Mouse (Mus musculus): ENCODE measurements around the gene Csnk1g1. TPM values are rescaled to one million over a fixed set of nuclear protein-coding genes. Genes with fewer than 3 reads are reported as not detected.

Csnk1g1 gene
- polyA plus RNA-seq, 1 experiment from 2014 or later, result 26.0 TPM

DNA sequence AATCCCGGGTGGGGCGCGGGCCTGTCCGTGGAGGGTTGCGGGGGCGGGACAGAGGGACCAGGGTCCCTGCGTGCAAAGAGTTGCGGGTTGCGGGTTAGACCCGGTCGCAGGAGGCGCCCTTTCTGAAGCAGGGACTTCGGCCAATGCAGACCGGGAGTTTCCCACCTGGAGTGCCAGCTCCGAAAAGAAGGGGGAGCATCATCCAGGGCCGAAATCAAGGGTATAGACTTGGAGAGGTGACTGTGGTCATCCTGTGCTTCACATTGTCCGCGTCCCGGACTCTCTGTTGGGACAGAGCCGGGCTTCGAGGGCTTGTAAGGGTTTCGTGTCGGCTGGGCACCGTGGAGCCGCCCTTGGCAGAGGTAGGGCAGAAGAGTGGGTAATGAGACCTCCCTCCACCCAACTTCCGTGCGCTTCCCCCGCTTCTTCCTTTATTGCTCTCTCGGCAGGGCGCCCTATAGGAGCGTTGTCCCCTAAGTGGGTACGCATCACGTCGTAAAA, 627 bp downstream of the Csnk1g1 start:
- under 1% methylated on average over 34 of the region's 34 CpGs for WGBS
- no peaks in the 10 kb centered on the region for H3K36me3 ChIP-seq (ENCODE audit: control insufficient read depth, insufficient read depth, low read length)
- H3K4me3 ChIP-seq (ENCODE audit: low read depth, low read length), result peak overlapping the region; percentile 75
- H3K27me3 ChIP-seq (ENCODE audit: control insufficient read depth, insufficient read depth, low read length), result no peaks in the 10 kb centered on the region
- H3K27ac ChIP-seq (ENCODE audit: low read depth, low read length), result peak overlapping the region; percentile 73
- no peaks in the 10 kb centered on the region for H3K9me3 ChIP-seq (ENCODE audit: control insufficient read depth, low read length)
- DNase-seq (ENCODE audit: low spot score) (peak; percentile 62), ATAC-seq (ENCODE audit: low FRiP score) (peak; percentile 80)
- H3K4me2 ChIP-seq (replicated peaks; ENCODE audit: low read depth, low read length), result peak overlapping the region; percentile 74
- H3K4me1 ChIP-seq (replicated peaks; ENCODE audit: control insufficient read depth, insufficient read depth, low read length), result no peaks in the 10 kb centered on the region
- H3K9ac ChIP-seq (ENCODE audit: low read depth, low read length), result peak overlapping the region; percentile 72

DNA sequence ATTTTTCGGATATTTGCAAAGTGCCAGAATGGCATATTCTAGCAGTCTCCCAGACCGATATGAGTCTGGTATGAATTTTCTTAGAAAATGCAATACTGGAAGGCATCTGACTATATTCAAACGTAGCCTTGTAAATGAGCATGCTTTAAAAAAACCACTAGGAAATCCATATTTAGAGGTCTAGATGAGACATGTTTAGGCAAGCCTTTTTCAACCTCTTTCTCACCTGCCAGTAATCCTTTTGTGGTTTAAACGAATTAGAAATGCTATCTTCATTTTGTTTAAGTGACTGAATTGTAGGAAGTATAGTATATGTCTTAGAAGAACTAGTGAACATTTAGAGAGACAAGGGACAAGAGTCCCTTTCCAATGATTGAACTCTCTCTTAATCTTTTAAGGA, 1.1 kb downstream of the Csnk1g1 start:
- Histone ChIP-seq H3K36me3 (ENCODE audit: control insufficient read depth, insufficient read depth, low read length) (no peaks in the 10 kb centered on the region), H3K4me1 (replicated peaks; ENCODE audit: control insufficient read depth, insufficient read depth, low read length) (no peaks in the 10 kb centered on the region), H3K4me3 (ENCODE audit: low read depth, low read length) (peak overlapping the region; percentile 75), H3K9me3 (ENCODE audit: control insufficient read depth, low read length) (no peaks in the 10 kb centered on the region), H3K27me3 (ENCODE audit: control insufficient read depth, insufficient read depth, low read length) (no peaks in the 10 kb centered on the region), H3K27ac (ENCODE audit: low read depth, low read length) (no peak overlapping the region), H3K9ac (ENCODE audit: low read depth, low read length) (peak overlapping the region; percentile 72), H3K4me2 (replicated peaks; ENCODE audit: low read depth, low read length) (peak overlapping the region; percentile 74)
- DNase-seq (ENCODE audit: low spot score), result no peak
- WGBS, result 14% methylated on average over 4 of the region's 4 CpGs
- ATAC-seq (ENCODE audit: low FRiP score), result no peak

DNA sequence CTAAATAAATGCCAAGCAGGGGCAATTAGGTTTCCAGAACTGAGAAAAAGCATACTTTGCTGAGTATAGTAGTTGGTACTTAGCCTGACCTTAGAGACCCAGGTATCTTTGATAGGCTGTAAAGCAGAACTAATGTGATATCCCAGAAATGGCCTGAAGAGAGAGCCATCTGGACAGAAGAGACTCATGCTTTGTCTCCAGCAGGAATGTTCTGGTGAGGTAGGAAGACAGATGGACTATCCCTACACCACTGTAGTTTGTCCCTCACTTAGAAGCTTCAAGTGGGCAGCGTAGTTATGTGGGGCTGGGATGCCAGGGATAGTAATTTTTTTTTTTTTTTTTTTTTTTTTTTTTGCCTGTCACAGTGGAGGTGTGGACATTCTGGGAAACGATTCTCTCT, 5.3 kb downstream of the Csnk1g1 start:
- Histone ChIP-seq H3K36me3 (ENCODE audit: control insufficient read depth, insufficient read depth, low read length) (no peaks in the 10 kb centered on the region), H3K27ac (ENCODE audit: low read depth, low read length) (no peak overlapping the region), H3K4me2 (replicated peaks; ENCODE audit: low read depth, low read length) (no peak overlapping the region), H3K27me3 (ENCODE audit: control insufficient read depth, insufficient read depth, low read length) (no peaks in the 10 kb centered on the region), H3K9me3 (ENCODE audit: control insufficient read depth, low read length) (no peaks in the 10 kb centered on the region), H3K9ac (ENCODE audit: low read depth, low read length) (no peak overlapping the region), H3K4me1 (replicated peaks; ENCODE audit: control insufficient read depth, insufficient read depth, low read length) (no peaks in the 10 kb centered on the region), H3K4me3 (ENCODE audit: low read depth, low read length) (no peak overlapping the region)
- 80% methylated on average over 2 of the region's 2 CpGs for WGBS
- DNase-seq (ENCODE audit: low spot score) (no peak), ATAC-seq (ENCODE audit: low FRiP score) (no peak)

DNA sequence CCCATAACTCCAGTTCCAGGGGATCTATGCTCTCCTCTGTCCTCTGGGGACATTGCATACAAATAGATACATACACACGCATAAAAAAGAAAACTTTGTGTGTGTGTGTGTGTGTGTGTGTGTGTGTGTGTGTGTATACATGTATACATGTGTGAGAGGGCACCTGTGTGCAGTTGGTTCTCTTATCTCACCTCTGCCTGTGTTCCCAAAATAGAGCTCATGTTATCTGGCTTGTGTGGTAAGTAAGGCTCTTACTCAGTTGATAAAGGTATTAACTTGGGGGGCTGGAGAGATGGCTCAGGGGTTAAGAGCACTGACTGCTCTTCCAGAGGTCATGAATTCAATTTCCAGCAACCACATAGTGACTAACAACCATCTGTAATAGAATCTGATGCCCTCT, 8.3 kb downstream of the Csnk1g1 start:
- H3K27me3 ChIP-seq (ENCODE audit: control insufficient read depth, insufficient read depth, low read length), result no peaks in the 10 kb centered on the region
- H3K9me3 ChIP-seq (ENCODE audit: control insufficient read depth, low read length), result no peaks in the 10 kb centered on the region
- no peak for ATAC-seq (ENCODE audit: low FRiP score)
- H3K27ac ChIP-seq (ENCODE audit: low read depth, low read length), result no peak overlapping the region
- no peak overlapping the region for H3K4me2 ChIP-seq (replicated peaks; ENCODE audit: low read depth, low read length)
- no peak overlapping the region for H3K4me3 ChIP-seq (ENCODE audit: low read depth, low read length)
- no peak overlapping the region for H3K9ac ChIP-seq (ENCODE audit: low read depth, low read length)
- WGBS, result 96% methylated on average over 1 of the region's 1 CpGs
- no peak for DNase-seq (ENCODE audit: low spot score)
- no peaks in the 10 kb centered on the region for H3K36me3 ChIP-seq (ENCODE audit: control insufficient read depth, insufficient read depth, low read length)
- no peaks in the 10 kb centered on the region for H3K4me1 ChIP-seq (replicated peaks; ENCODE audit: control insufficient read depth, insufficient read depth, low read length)

DNA sequence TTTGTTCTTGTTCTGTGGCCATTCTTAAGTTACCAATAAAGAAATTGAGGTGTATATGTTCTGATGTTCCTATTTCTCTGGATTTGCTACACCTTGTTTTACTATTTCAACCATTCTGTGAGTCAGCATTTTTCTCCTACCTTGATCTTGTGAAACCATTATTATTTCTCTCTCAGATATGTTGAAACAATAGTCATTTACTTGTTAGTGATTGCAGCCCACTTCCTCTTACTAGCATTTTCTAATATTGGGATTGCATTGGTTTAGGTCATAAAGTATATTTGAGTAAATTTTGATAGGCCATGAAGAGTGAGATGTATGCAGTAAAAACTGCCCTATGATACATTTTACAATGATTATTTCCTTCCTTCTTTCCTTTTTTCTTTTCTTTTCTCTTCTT, 19.7 kb downstream of the Csnk1g1 start:
- Histone ChIP-seq H3K4me3 (ENCODE audit: low read depth, low read length) (no peak overlapping the region), H3K27ac (ENCODE audit: low read depth, low read length) (no peak overlapping the region), H3K9ac (ENCODE audit: low read depth, low read length) (no peak overlapping the region), H3K4me2 (replicated peaks; ENCODE audit: low read depth, low read length) (no peak overlapping the region), H3K4me1 (replicated peaks; ENCODE audit: control insufficient read depth, insufficient read depth, low read length) (no peaks in the 10 kb centered on the region), H3K27me3 (ENCODE audit: control insufficient read depth, insufficient read depth, low read length) (no peaks in the 10 kb centered on the region), H3K9me3 (ENCODE audit: control insufficient read depth, low read length) (no peaks in the 10 kb centered on the region), H3K36me3 (ENCODE audit: control insufficient read depth, insufficient read depth, low read length) (no peaks in the 10 kb centered on the region)
- no peak for ATAC-seq (ENCODE audit: low FRiP score)
- no peak for DNase-seq (ENCODE audit: low spot score)

DNA sequence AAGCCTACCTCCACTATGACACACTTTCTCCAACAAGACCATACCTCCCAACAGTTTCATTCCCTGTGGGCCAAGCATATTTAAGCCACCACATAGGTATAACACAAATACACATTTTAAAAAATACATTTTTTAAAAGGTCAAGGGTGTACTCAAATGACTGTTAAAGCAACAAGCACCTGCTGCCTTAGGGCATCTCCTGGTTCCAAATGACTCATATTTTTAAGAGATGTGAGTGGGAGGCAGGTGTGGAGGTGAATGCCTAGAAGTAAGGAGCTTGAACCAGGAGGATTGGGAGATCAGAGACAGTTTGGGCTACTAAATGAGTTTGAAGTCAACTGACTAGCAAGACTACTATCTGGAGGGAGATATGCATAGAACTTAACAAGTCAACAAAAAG, 21.1 kb downstream of the Csnk1g1 start:
- H3K4me1 ChIP-seq (replicated peaks; ENCODE audit: control insufficient read depth, insufficient read depth, low read length), result no peaks in the 10 kb centered on the region
- ATAC-seq (ENCODE audit: low FRiP score) (no peak), DNase-seq (ENCODE audit: low spot score) (no peak)

DNA sequence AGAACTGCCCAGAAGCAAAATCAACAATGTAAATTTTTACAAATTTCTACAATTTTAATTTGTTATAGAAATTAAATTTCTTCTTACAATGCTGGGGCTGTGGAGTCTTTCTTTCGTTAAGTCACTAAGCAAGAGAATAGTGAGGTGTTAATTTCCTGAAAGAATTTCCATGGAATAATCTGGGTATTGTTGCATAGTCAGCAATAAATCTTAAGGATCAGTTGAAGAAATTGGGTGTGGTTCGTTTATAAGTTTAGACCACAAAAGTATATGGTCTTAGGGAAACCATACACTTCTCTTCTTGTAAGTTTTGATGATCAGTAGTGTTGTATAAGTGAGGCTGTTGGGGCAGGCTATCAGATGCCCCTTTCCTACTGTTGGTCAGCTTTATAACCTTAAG, 28.8 kb downstream of the Csnk1g1 start:
- no peaks in the 10 kb centered on the region for H3K36me3 ChIP-seq (ENCODE audit: control insufficient read depth, insufficient read depth, low read length)
- DNase-seq (ENCODE audit: low spot score) (no peak), ATAC-seq (ENCODE audit: low FRiP score) (no peak)
- 91% methylated on average over 2 of the region's 2 CpGs for WGBS
- H3K27ac ChIP-seq (ENCODE audit: low read depth, low read length), result no peak overlapping the region
- H3K4me2 ChIP-seq (replicated peaks; ENCODE audit: low read depth, low read length), result no peak overlapping the region
- no peaks in the 10 kb centered on the region for H3K9me3 ChIP-seq (ENCODE audit: control insufficient read depth, low read length)
- no peaks in the 10 kb centered on the region for H3K4me1 ChIP-seq (replicated peaks; ENCODE audit: control insufficient read depth, insufficient read depth, low read length)
- no peaks in the 10 kb centered on the region for H3K27me3 ChIP-seq (ENCODE audit: control insufficient read depth, insufficient read depth, low read length)
- no peak overlapping the region for H3K9ac ChIP-seq (ENCODE audit: low read depth, low read length)
- no peak overlapping the region for H3K4me3 ChIP-seq (ENCODE audit: low read depth, low read length)

More for the DNA sequence above, 21.1 kb downstream of the Csnk1g1 start:
- no peak overlapping the region for H3K9ac ChIP-seq (ENCODE audit: low read depth, low read length)
- no peak overlapping the region for H3K4me3 ChIP-seq (ENCODE audit: low read depth, low read length)
- no peaks in the 10 kb centered on the region for H3K36me3 ChIP-seq (ENCODE audit: control insufficient read depth, insufficient read depth, low read length)
- H3K27ac ChIP-seq (ENCODE audit: low read depth, low read length), result no peak overlapping the region
- H3K4me2 ChIP-seq (replicated peaks; ENCODE audit: low read depth, low read length), result no peak overlapping the region
- H3K27me3 ChIP-seq (ENCODE audit: control insufficient read depth, insufficient read depth, low read length), result no peaks in the 10 kb centered on the region
- no peaks in the 10 kb centered on the region for H3K9me3 ChIP-seq (ENCODE audit: control insufficient read depth, low read length)

DNA sequence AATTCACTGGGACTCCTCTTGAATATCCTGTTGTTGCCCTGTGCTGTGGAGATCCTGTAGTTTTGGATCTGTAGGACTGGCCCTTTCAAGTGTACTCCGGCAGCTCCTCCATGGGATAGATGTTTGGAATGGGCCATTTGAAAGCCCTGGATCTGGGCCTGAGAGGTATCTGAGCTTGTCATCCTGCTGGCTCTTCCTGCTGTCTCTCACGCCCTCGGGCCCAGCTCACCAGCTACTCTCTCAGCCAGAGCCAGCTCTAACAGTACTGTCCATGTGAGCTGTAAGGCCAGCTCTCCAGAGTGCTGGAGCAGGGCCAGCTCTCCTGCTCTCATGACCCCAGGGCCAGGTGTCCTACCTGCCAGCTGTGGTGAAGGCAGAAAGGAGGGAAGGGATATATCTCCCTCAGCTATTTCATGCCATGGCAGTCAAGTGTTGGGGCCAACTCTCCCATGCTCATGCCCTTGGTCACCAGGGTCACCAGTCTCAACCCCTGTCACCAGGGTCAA, 42.4 kb downstream of the Csnk1g1 start:
- Histone ChIP-seq H3K27me3 (ENCODE audit: control insufficient read depth, insufficient read depth, low read length) (no peaks in the 10 kb centered on the region), H3K9me3 (ENCODE audit: control insufficient read depth, low read length) (no peaks in the 10 kb centered on the region), H3K27ac (ENCODE audit: low read depth, low read length) (no peak overlapping the region), H3K4me2 (replicated peaks; ENCODE audit: low read depth, low read length) (no peak overlapping the region), H3K4me1 (replicated peaks; ENCODE audit: control insufficient read depth, insufficient read depth, low read length) (no peaks in the 10 kb centered on the region), H3K9ac (ENCODE audit: low read depth, low read length) (no peak overlapping the region), H3K4me3 (ENCODE audit: low read depth, low read length) (no peak overlapping the region), H3K36me3 (ENCODE audit: control insufficient read depth, insufficient read depth, low read length) (no peaks in the 10 kb centered on the region)
- DNase-seq (ENCODE audit: low spot score), result no peak
- no peak for ATAC-seq (ENCODE audit: low FRiP score)
- WGBS, result 97% methylated on average over 3 of the region's 3 CpGs

DNA sequence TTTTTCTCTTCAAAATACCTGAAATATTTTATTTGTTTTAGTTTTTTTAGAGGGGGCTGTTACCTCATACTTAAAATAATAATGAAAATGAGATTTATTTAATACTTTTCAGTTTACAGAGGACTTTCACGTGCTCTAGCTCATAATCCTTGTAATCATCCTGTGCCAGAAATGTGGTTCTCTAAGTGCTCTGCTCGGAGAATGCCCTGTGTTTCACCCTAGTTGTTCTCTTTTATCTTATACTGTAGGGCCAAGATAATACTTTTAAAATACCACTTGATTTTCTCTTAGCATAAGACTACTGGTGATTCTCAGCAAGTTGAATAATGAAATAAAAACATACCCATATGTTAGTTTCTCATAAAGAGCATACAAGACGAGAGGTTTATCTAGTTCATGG, 61.3 kb downstream of the Csnk1g1 start:
- 82% methylated on average over 3 of the region's 3 CpGs for WGBS
- H3K4me1 ChIP-seq (replicated peaks; ENCODE audit: control insufficient read depth, insufficient read depth, low read length), result no peaks in the 10 kb centered on the region
- no peak overlapping the region for H3K27ac ChIP-seq (ENCODE audit: low read depth, low read length)
- no peaks in the 10 kb centered on the region for H3K36me3 ChIP-seq (ENCODE audit: control insufficient read depth, insufficient read depth, low read length)
- no peak overlapping the region for H3K4me2 ChIP-seq (replicated peaks; ENCODE audit: low read depth, low read length)
- DNase-seq (ENCODE audit: low spot score) (no peak), ATAC-seq (ENCODE audit: low FRiP score) (no peak)
- H3K27me3 ChIP-seq (ENCODE audit: control insufficient read depth, insufficient read depth, low read length), result no peaks in the 10 kb centered on the region
- no peaks in the 10 kb centered on the region for H3K9me3 ChIP-seq (ENCODE audit: control insufficient read depth, low read length)
- H3K9ac ChIP-seq (ENCODE audit: low read depth, low read length), result no peak overlapping the region
- no peak overlapping the region for H3K4me3 ChIP-seq (ENCODE audit: low read depth, low read length)

All from hindbrain, embryonic 11.5 days (tissue).